Mouse (Mus musculus): ENCODE measurements around the gene Mlf1.
A peak's percentile ranks its signal among the peaks of the same experiment; 100 is the strongest.

The Mlf1 gene

DNA sequence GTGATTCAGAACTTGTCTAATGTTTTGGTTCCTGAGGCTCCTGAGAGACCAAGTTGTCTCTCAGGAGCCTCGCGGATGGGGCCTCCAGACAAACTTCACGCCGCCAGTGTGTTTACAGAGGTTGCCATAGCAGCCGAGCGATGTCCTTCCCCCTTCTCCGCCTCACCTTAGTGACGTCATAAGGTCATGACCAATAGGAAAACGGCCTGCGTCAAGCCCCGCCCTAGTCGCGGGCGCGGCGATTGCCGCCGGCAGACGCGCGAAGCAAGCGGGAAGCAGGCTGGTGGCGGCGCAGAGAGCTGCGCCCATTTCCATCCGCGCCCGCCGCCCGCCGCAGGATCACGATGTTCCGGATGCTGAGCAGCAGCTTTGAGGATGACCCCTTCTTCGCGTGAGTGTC lies at the start of gene Mlf1:
Mlf1 (plus strand) TSS at position 226 of the 400 bp plus-strand sequence.
- peak; percentile 59 for DNase-seq (ENCODE audit: low spot score)

DNA sequence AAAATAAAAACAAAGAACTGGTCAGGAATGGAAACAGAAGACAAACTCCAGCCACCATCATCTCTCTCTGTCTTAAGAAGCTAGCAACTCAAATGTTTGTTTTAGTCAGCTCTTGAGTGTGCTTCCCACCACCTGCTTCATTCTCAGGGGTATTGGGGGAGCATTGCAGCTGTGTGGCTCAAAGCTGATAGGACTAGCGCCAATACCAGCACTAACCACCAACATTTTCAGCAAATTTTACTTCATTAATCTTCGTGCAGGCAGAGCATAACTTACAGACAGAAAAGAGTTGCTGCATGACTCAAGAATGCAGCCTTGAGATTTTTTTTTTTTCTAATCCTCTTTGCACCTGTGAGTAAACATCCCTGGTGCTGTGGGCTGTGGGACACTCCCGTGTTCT lies 34.3 kb upstream of the Mlf1 start:
- DNase-seq (ENCODE audit: low spot score) = no peak

DNA sequence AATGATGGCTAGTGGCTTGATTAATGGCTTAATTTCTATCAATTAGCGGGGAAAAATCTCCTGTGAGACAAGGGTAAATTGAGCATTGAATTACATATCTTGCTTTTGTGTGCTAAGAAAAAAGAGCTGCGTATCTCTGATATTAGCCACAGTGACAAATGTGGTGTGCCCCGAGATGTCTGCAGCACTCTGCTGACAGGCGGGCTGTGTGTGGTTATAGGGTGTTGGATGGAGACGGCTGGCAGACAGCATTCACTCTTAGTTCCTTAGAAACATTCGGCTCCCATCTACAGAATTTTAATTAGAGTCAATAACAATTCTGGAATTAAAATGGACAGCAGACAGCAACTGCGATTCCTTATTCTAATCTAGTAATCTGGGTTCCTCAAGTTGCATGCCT lies 33.0 kb upstream of the Mlf1 start:
- DNase-seq (ENCODE audit: low spot score) = no peak

DNA sequence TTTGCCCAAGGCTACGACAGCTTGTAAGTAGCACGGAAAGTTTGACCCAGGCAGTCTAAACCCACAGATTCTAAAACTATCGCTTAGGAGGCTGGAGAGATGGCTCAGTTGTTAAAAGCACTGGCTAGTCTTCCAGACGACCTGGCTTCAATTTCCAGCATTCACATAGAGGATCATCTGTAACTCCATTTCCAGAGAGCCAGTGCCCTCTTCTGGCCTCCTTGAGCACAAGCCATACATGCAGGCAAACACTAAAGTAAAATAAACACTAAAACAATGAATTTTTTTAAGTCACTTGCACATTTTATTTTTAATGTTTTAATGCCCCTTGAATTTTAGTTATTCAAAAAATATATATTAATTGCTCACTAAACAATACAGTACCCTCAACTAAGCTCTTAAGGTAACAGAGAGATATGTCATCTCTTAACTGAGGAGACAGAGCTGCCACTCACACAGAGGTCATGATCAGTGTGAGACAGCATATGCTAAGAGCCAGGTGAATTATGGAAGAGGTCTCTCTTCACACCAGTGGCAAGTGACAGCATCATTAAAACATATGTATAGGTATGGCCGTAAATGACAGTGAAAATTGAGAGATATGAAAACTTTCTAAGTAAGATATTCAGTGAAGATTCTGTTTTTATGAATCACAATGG lies 30.8 kb upstream of the Mlf1 start:
- DNase-seq (ENCODE audit: low spot score) = no peak

DNA sequence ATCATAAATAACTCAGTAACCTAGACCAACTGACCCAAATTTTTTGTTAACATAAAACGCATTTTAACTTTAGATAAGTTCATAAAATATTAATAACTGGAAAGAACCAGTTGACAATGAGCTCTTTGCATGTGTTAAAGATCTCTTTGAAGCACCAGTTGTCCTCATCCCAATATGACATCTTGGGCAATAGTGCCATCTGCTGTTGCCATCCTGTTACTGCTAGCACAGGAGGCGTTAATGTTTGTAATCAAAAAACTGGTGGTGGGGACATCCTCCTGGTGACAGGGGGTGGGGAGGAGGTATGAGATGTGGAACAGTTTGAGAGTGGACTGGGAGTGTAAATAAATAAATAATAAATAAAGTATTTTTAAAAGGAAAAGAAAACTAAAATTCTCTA lies 29.3 kb upstream of the Mlf1 start:
- peak; percentile 27 for DNase-seq (ENCODE audit: low spot score)

DNA sequence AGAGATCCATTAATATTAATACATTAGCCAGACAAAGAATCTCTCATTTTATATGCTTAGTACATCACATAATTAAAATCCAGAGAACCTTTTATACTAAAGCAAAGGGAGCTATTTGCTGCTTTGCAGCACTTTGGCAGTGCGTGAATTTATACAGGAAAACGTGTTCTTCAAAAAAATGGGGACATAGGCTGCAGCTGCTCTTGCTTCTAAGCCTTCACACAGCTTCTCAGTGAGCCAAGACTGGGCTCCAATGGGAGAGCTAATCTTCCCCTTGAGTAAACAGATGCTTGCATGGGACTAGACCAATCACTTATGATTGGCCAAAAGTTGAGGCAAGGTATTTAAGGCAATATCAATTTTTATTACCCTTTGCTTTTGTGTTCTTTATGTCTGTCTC lies 27.2 kb upstream of the Mlf1 start:
- DNase-seq (ENCODE audit: low spot score) = no peak

DNA sequence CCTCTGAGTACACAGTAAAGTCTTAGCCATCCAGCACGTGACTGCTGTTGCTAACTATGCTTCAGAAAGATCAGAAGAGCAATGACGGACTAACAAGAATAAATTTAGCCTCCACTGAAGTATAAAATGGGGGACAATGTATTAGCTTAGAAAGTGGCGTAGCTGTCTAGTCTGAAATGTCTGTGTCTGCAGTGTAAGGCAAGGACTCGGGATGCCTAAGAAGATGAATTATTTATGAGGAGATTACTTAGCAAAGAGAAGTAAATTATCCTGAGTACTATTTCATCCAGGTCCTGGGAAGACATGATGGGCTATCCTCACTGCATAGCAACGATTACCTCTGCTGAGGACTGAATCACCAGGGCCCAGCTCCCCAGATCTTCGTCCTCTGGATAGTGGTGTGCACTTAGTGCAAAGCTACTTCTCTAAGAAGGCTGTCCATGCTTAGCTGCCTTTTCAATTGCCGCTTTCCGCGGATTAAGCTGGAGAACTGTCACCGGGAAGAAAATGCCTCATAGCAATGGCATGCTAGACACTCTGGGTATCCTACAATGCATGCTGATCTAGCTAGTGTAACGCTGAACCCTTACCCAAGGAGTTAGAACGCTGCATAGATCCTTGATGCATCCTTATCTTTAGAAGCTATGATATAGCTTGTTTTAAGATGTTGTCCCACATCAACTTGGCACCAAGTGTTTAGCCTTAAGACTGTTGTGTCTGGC lies 22.3 kb upstream of the Mlf1 start:
- DNase-seq (ENCODE audit: low spot score) = no peak

DNA sequence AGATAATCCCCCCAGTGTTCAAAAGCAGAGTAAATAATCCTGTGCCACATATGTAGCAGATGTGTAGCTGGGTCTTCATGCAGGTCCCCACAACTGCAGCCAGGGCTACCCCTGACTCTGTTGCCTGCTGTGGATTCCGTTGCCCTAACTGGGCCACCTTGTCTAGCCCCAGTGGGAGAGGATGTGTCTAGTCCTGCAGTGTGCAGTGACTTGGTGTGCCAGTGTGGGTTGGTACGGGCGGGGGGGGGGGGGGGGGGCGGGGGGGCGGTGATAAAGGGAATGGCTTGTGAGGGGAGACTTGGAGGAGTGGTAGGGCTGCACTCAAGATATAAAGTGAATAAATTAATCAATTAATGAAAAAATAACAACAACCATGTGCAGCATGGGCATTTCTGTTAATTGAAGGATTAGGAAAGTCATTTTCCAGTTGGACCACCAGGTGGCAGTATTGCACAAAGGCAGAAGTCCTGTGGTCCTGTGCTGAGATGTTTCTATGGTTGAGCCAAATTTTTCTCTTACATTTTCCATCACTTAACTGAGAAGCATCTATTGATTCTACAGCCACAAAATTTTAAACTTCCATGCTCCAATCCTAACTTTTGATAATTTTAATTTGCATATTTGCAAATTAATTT lies 21.7 kb upstream of the Mlf1 start:
- peak; percentile 30 for DNase-seq (ENCODE audit: low spot score)

DNA sequence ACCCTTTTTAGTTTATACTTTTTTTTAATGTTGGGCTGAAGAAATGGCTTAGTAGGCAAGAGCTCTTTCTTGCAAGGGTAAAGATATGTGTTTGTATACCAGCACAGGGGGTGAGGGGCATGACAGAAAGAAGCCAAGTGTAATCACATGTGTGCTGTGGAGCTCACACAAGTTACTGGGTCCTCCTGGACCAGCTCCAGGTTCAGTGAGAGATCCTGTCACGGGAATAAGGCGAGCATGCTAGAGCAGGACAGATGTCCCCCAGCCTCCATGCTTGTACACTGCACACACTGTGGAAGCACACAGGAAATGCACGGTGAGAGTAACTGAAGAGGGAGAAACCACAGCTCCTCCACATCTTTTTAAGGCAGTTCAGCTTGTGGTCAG lies 21.1 kb upstream of the Mlf1 start:
- DNase-seq (ENCODE audit: low spot score) = no peak

DNA sequence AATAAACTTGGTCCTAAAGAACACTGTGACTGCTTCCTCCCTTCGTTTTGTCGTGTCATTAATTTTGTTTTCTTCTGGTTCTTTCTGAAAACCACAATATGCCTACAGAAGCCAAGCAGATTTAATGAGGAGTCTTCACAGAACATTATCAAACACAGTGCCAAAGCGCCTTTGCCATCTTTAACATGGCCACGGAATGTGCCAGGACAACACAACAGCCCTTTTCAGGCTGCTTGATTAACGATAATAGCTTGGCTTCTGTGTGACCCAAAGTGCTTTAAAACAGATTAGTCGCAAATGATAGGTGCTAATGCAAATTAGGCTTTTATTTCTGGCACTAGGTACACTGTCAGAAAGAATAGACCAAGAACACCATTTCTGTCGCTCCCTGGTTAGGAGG lies 15.5 kb upstream of the Mlf1 start:
- DNase-seq (ENCODE audit: low spot score) = no peak

DNA sequence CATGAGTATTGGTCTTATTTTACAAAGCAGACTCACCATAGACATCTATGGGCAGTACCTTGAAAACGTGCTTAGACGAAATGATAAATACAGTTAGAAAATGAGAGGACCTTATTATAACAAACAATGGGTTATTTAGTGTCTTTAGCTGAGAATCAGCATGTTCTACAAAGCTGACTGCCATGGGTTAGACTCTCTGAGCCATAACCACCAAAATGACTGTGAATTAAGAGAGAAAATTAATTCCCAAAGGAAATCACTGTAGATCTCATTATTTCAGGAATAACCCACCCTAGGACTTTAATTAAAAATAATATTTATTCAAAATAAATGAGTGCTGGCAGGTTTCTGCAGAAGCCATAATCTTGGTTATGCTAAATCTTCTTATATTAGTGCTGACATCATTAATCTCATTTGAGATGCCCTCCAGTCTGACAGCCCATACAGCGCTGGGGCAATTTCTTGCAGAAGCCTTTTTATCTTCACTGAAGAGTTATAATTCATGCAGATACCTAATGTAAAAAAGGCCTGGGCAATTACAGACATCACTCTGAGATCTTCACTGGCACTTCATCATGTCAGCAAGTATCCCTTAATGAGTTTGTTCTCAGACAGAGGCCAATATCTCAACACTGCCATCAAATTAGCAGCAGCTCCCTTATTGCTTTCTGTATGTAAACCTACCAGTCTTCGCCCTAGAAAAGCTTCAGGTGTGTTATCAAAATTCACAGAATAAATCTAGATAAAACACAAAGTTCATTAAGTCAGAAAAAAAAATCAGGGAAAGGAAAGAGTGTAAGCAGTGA lies 7.6 kb upstream of the Mlf1 start:
- DNase-seq (ENCODE audit: low spot score) = no peak

DNA sequence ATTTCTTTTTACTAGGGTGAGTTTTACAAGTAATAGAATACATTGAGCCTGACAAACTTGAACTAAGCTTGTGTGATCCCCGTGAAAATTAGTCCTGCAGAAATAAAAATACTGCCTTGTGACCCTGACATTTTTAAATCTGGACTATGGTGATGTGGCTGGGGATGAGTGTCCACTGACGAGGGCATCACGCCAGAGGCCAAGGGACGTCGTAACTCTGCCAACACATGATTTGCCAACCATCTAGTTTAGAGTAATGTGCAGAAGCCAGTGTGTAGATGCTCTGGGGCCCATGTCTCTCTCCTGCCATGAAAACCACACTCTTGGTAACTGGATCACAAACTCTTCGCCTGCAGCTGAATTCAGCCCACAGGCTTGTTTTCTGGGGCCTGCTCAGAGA lies 6.4 kb upstream of the Mlf1 start:
- DNase-seq (ENCODE audit: low spot score) = no peak

DNA sequence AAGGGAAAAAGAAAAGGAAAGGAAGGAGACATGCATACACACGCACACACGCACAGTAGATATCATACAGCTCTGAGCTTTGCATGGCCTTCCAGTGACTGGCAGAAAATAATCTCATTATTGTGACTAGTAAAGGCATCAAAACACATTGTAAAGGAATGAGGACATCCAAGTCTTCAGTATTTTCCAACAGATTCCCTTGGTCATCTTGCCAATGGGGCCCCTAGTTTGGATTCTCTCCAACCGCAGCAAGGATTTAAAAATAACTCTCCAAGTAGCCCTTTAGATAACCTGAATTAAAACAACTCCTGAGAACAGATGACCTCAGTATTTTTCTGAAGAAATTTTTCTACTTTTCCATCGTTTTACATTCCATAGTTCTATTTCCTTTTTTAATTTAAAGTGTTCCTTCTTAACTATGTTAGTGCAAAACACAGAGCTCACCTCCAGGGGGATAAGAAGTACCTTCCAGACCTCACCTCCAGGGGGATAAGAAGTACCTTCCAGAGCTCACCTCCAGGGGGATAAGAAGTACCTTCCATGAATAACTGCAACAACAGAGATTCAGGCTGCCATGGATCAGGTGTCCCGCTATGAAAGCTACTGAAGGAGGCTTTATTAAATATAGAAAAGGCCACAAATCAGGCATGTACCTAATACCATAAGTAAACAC lies 4.4 kb upstream of the Mlf1 start:
- DNase-seq (ENCODE audit: low spot score) = no peak

DNA sequence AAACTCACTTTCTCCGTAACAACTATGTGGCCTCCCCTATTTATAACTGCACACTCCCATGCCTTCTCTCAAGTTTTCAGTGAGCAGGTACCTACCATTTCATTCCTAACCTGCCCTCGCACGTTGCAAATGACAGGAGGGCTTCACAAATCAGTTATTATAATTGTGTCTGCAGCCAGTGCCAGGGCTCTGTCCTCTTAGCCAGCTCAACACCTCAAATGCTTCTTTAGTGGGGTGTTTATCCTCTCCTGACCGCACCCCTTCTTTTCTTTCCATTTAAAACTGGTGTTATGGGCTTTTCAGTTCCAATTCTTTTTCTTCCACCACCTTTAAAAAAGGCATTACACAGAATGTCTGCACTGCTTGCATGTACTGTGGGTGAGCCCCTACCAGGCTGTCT lies 1.7 kb upstream of the Mlf1 start:
- no peak for DNase-seq (ENCODE audit: low spot score)

DNA sequence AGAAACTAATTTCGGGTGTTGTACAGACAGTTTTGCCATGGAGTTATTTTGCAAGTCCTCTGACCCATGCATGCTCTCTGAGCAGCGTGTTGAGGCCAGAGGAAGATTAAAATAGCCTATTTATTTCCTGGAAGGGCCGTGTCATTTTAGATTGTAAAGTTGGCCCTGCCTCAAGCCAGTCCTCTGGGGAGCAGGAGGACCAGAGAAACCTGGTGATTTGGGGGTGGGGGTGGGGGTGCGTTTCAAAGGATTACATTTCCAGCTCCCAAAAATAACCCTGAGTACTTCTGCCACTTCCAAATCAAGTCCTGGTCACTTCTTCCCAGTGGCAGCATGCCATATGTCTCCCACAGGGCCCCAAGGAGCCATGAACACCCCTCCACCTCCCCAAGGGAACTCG lies 1.1 kb upstream of the Mlf1 start:
- no peak for DNase-seq (ENCODE audit: low spot score)

DNA sequence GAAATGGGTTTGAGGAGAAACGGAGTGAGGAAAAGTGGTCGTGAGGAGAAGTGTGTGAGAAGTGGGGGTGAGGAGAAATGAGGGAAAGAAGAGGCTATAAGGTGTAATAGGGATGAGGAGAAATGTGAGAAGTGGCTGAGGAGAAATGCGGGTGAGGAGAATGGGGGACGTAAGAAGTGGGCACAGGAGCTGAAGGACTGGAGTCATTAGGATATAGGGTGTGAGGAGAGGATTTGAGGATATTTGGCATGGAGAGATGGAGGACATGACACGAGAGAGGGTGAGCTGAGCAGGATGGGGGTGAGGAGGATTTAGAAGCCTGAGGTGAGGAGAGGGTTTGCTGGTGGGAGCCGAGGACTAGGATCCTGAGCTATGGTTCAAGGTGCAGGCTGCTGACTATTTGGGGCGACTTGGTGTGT lies 472 bp downstream of the Mlf1 start:
- no peak for DNase-seq (ENCODE audit: low spot score)

DNA sequence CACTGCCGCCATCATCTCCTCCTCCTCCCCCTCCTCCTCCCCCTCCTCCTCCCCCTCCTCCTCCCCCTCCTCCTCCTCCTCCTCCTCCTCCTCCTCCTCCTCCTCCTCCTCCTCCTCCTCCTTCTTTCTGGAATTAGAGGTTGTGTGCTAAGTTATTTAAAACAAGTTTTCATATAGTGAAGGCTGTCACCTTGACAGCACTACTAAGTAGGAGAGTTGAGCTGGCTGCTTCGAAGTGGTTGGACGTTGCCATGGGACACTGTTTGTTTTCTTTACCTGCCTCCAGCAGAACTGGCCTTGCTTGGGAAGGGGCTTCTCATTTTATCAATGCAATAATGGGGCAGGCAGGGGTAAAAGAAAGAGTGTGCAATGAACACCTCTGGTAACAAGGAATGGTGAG lies 1.2 kb downstream of the Mlf1 start, which contains the start of gene Gm17402:
Gm17402 (minus strand) TSS at position 101 of the 400 bp plus-strand sequence.
- no peak for DNase-seq (ENCODE audit: low spot score)

DNA sequence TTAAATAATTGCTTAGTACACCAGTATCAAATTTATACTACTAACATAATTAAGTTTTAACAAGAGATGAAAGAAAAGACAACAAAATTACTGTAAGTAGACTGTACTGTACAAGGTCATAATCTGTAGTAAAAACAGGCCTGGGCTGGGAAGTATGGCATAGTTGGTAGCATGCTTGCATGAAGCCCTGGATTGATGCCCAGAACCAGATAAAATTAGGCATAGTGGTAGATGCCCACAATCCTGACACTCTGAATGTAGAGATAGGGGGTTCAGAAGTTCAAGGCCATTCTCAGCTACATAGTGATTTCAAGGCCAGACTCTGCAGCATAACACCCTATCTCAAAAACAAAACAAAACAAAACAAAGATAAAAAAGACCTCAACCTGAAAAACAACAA lies 4.3 kb downstream of the Mlf1 start:
- DNase-seq (ENCODE audit: low spot score) = no peak

DNA sequence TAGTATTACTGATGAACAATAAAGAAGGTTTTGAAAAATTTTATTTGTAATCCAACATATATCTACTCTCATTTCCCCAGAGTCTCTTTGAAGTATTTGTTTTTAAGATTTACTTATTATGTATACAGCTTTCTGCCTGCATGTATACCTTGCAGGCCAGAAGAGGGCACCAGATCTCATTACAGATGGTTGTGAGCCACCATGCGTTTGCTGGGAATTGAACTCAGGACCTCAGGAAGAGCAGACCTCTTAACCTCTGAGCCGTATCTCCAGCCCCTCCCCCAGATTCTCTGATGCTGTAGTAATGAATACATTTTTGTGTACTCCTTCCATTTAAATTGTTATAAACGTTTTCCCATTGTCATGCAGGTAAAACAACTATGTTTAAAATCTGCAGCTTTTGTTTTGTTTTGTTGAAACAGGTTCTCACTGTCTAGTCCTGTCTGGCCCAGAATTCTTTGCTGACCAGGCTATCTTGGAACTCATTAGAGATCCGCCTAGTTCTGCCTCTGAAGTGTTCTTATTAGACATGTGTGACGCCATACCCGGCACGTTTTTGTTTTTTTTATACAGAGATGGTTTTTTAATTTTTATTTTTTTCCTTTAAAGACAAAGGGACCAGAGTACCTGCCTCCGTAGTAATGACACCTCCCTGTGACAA lies 55.6 kb downstream of the Mlf1 start:
- no peak for DNase-seq (ENCODE audit: low spot score)

DNA sequence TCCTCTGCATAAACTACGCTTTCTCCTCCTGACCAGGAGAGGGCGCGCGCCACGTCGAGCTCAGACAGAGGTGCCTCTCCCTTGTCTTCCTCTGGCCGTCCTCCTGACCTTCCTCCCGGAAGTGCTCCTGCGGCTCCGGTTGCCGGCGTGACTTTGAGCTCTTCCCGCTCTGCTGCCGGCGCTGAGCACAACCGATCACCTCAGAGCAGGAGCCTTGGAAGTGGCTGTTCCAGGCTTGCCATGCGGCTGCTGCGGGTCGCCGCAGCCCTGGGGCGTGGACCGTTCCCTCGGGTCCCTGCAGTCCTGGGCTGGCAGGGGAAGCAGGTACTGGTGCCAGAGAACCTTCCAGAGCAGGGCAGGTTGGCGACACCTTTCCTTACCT lies 56.1 kb downstream of the Mlf1 start, which contains the start of gene Gfm1:
Gfm1 (plus strand) TSS at position 98 of the 382 bp plus-strand sequence.
- DNase-seq (ENCODE audit: low spot score) = peak; percentile 43

DNA sequence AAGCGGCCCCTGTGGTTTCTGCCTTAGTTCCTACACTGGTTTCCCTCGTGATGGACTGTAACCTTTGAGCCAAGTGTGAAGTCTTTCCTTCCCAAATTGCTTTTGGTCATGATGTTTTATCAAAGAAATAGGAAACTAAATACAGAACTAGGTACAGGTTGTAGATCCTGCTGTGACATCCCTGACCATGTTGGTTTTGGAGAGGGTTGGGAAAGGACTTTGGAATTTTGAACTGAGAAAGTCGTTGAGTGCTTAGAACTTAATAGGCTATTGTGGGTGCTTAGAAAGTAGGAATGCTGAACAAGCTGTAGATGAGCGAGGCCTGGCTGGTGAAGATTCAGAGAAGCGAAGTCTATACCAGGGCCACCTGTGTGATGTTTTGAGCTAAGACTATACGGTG lies 60.1 kb downstream of the Mlf1 start:
- no peak for DNase-seq (ENCODE audit: low spot score)

All from layer of hippocampus, adult 9-10 months (tissue).